Mouse (Mus musculus) brain, embryonic 18.5 days (tissue): ENCODE measurements around the gene Ampd3.

Source experiments
- DNase-seq: peaks from one replicate; pipeline ENCODE4 v3.0.0-alpha.2; 2012; ENCODE audit warnings: low read depth, low spot score

The Ampd3 gene

DNA sequence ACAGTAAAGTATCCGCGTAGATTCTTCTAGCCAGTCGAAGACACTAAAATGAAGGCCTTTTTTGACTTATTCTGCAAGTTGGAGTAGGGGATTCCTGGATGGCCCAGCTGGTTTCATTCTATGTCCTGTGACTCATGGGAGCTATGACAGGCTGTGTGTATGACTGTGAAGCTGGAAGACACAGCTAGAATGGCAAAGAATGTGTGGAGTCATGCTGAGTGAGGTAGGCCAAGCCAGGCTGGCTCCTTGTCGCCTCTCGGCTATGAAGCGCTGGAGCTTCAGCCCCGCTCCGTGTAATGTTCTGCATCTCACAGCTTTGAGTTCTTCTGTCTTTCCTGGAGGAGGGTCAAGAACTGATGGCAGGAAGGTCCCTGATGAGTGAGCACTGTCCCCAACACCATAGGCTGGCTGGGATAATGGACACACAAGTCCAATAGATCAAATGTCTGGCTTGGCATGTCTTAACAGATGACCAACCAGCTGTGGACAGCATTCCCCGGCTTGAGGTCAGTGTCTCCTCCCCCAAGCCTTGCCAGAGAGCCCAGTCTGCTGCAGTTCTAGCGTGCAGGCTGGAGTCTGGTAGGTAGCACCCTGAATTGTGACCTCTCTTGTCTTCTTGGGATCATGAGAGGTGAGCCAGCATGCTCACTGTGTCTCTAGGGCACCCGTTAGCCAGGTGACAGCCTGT, 29.9 kb downstream of the Ampd3 start:
- no peak for DNase-seq

DNA sequence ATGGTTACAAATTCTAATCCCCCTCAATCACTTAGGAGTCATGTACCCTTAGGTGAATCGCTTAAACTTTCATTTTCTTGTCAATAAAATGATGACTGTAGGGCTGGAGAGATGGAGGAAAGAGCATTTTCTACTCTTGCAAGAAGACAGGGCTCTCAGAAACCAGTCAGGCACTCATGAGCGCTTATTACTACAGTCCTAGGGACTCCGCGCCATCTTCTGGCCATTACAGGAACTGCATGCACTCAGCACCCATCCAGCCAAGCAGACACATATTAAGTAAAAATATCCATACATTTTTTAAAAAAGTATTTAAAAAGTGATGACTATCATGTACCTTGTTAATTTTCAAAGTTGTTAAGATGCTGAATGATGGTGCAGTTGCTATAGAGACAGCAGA, 33.0 kb downstream of the Ampd3 start:
- peak; percentile 59 for DNase-seq

DNA sequence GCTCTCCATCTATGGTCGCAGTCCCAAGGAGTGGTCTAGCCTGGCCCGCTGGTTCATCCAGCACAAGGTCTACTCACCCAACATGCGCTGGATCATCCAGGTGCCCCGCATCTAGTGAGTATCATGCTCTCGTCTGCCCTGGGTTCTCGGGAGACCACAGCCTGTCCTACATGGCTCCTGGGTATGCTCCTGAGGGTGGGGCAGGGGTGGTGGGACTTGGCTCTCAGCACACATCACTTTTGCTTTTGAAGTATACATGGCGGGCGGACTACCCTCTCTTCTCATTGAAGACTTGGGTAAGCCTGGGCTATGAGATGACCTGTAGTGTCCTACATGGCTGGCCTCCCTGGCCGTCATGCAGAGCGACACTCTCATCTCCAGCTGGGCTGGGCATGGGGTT, 35.1 kb downstream of the Ampd3 start:
- DNase-seq = no peak

DNA sequence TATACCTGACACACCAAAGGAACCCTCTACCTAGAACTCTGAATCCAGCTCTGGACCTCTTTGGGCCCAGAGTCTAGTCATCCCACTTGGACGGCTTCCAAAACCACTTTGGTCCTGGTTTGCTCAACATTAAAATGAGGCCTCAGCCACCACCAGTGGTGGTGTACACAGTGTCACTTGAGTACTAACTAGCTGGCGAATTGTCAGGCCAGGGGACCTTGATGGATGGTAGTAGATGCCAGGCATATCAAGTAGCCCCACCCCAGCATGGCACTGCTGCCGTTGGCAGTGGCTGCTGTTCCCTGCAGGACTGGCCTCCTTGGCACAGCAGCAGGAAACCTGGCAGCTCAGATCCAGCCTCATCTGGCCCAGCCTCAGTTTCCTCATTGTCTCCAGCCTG, 36.3 kb downstream of the Ampd3 start:
- DNase-seq = no peak

DNA sequence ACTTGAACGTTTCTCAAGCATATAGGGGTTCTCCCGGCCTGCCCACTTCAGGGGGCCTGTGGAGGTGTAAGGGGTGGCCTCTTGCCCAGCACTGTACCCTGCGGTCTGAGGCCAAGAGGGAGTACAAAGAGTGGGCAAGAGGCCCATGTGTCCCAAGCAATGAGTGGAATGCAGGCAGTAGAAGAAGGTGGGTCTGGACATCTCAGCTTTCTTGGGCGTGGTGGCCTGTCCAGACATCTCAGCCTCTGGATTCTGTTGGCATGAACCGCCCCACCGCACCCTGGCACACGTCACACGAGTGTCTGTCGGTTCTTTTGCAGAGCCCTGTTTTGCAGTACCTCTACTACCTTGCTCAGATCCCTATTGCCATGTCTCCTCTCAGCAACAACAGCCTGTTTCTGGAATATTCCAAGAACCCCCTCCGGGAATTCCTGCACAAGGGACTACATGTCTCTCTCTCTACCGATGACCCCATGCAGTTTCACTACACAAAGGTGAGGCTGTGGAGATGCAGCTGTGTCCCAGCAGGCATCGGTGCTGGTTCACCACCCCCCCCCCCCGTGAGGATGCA, 39.5 kb downstream of the Ampd3 start:
- no peak for DNase-seq

DNA sequence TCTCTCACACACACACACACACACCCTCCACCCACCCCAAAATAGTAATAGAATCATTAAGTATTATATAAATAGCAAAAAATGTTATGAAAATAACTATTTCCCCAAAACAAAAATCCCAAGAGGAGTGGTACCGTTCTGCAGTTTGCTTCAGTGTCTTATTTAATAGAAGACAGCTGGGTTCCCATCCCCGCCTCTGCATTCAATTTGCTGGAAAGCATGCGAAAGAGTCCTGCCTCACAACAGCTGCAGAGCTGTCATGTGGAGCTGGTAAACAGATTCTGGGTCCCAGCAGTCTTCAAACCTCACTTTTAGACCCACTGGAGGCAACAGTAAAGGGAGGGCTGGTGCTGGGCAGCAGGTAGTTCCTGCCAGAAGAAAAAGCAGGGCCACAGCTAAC, 41.0 kb downstream of the Ampd3 start:
- no peak for DNase-seq

DNA sequence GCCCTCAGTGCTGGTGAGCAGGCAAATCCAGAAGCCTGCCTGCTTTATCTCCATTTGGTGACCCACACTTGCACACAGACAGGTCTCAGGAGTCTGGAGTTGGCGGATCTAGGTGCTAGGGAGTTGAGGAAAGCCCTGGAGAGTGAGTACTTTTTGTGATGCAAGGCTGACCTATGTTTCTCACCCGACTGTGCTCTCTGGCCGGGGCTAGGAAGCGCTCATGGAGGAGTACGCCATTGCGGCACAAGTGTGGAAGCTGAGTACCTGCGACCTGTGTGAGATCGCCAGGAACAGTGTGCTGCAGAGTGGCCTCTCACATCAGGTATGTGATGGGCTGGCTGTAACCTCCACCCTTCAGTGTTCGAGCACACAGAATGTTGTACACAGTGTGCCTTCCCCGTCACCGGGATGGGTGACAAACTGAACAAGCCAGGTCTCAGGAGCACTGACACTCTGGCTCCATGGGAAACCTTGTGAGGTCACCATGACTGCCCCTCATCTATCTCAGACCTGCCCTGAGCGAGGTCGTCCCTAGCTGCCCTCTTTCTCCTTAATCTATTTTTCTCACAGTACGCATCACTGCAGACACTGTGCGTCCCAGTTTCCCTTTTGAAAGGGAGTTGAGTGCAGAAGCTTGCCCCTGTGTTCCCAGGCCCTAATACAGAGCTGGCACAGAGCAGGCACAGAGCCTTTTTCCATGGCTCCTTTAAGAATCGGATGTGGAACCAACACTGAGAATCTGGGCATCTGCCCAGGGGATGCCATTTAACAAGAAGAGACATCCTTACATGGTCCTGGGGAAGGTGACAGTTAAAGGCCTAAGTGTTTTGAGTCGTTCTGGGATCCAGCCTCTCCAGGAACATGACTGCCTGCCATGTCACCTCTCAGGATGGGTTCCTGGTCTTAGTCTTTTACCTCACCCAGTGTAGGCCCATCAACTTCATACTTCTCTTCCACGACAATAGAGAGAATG, 41.9 kb downstream of the Ampd3 start:
- no peak for DNase-seq

DNA sequence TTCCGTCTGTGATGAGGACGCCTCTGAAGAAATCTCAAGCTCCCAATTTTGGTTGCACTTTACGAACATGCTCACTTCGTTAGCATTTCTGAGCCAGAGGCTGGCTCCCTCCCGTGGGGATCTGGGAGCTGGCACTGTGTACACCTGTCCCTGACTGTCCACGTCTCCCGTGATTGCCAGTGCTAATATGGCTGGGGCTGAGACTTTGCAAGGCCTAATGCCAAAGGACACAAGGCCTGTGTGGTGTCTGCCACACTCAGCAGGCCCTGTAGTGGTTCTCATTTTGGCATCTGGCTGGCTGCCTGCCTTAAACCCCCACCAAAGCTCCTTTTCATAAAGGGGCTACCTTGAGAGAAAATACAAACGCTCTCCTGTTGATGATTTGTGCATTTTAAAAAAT, 43.0 kb downstream of the Ampd3 start:
- DNase-seq = no peak

DNA sequence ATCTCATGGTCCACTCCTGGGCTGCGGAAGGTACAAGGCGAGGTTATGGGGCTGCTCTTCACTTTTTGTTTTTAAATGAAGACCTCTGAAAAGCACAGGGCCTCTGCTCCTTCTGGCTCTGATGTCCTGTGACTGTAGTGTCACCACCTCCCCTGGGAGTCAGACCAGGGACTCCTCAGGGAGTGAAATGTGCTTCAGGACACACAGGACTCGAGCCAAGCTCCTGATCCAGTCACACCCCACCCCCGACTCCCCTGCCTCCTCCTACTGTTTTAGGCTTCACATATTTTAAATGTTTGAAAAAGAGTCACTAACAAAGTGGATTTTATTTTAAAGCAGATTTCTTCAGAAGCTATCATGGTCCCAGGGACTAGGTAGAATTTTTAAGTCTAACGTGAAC, 43.5 kb downstream of the Ampd3 start:
- no peak for DNase-seq

DNA sequence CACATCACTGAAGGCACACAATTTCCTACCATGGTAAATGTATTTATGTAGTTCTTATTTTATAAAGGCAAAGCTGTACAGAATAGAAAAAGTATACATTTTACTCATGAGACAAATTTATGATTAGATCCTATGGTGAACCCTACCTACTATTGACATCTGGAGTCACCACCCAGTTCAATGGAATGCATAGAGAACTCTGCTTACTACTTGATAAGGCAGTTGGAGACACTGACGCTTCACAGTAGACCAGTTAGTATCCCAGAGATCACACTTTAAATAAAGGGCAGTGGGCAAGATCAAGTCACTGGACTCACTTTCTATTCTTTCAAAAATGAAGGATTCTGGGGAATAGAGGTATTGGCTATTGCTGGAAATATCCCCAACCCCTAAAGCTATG, 46.0 kb downstream of the Ampd3 start:
- no peak for DNase-seq

DNA sequence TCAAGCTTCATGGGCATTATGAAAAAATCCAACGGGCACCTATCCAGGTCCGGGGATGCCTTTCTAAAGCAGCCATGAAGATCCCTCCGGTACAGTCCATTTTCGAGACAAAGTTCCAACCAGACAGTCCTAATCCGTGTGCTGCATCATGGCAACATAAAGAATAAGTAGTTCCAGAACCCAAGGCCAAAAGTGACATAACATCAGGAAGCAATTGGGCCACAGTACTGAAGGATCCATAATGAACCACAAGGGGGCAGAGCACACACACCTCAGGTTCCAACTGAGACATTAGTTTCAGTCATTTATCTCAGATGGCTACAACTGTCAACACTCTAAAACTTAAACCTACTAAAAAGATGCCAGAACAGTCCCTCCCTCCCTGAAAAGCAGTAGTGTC, 48.0 kb downstream of the Ampd3 start:
- DNase-seq = no peak

DNA sequence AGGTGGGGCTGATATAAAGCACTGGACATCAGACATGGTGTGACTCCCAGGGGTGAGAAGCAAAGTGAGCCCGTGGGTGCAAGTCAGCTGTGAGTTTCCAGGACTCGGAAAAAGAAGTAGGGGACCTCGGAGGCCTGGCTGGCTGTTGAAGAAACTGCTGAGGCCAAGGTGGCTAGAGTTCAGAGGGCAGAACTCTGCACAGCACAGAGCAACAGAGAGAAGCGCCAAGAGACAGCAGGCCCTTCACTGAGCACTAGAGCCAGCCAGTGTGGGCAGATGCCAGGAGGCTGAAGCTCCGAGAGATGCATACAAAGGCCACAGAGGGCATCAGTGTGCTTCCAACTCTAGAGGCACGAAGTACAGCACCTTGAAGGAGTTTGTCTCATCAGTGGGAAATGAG, 50.2 kb downstream of the Ampd3 start:
- DNase-seq = no peak

DNA sequence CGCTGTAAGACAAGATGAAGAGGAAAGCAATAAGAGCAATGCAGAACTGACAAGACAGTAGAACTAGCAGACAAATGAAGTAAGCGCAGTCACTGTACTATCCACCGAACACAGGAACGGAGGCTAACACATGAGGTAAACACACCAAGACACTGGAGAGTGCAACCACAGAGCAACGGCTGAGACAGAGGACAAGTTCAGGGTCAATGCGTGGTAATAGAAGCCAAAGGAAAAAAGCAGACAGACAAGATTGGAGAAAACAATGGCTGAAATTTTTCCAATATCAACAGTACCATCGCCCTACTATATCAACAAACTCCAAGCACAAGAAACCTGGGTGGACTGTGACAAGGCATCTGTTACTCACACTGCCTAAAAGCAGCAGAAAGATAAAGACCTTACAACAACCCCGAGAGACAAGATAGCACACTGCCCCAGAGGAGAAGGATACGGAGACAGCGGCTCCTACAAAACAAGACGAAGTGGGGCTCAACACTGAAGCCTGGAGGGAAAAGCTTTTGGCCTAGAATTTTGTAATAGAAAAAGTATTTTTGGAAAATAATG, 50.9 kb downstream of the Ampd3 start:
- DNase-seq = no peak

DNA sequence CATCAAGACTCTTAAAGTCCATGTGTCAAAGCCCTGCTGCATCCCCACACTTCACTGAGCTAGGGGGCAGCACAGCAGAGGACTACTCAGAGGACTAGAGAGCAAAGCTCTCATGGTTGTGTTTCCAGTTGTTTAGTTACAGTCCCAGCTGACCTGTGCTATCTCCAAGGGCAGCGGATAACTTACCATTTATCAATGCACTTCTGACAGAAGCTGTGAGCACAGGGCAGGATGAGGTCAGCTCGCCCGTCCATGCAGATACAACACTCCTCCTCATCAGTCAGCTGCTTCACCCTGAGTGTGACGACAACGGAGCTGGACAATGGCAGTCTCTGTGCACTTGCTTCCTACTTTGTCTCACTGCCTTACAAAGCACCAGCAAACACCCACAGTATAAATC, 53.1 kb downstream of the Ampd3 start:
- DNase-seq = no peak

DNA sequence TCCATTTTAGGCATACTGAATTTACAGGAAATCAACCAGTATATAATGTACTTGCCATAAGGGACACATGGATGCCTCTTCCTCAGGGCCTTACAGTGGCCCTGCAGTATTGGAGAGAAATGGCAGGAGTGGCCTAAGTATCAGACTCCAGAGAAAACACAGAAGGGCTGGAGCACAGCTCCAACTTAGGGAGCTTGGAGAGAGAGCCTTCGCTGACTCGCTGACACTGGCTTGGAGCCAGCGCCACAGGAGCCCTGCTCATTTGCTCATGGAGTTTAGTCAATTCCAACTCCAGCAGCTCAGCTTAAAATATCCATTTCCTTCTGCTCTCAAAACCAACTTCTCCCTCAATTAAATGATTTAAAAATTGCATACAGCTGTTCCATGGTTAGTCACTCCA, 53.6 kb downstream of the Ampd3 start:
- DNase-seq = no peak

DNA sequence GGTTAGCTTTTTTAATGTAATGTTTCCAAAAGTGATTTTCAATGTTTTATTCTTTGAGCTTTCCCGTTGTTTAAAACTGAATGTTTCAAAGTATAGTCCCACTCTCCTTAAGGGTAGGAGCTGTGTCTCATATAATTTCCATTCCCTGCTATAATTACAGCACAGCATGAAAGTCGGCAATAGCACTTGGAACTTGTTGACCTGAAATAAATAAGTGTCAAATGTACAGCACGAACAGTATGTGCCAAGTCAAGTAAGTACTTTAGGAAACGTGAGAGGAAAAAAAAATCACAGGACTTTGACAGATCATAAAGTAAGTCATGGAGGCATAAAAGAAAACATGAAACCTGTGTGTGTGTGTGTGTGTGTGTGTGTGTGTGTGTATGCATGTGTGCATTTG, 54.0 kb downstream of the Ampd3 start:
- DNase-seq = no peak

DNA sequence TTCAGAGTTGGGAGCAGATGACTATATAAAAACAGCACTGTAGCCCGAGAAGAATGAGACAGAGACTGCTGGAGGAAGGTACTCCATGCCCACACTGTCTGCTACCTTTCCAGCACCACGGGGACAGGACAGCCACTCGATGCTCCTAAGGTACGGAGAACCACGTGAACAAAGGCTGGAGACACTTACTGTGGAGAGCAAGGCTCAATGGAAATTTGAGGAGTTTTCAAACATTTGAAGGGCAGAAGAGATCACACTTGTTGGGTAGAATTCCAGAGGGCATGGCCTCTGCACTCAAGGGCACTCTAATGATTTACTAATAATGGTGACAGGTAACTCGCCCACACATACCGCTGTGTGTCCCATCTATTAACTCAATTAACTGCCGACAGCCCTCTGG, 55.1 kb downstream of the Ampd3 start:
- no peak for DNase-seq

DNA sequence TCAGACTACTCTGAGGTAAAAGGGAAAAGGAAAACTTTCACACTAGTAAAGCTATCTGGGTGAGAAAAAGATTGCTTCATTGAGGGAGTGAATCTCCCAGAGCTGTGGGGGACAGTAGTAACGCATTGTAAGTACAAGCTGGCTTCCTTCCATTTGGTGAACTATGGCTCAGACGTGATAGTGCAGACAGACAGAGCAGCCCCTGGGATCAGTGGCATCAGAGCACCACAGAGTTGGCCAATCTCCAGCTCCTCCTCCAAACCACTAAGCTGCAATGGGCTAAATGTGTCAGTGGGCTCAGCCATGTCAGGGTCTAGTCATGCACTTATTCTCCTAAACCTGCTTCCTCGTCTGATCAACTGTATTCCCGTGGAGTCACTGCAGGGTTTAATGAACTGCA, 55.6 kb downstream of the Ampd3 start:
- no peak for DNase-seq

DNA sequence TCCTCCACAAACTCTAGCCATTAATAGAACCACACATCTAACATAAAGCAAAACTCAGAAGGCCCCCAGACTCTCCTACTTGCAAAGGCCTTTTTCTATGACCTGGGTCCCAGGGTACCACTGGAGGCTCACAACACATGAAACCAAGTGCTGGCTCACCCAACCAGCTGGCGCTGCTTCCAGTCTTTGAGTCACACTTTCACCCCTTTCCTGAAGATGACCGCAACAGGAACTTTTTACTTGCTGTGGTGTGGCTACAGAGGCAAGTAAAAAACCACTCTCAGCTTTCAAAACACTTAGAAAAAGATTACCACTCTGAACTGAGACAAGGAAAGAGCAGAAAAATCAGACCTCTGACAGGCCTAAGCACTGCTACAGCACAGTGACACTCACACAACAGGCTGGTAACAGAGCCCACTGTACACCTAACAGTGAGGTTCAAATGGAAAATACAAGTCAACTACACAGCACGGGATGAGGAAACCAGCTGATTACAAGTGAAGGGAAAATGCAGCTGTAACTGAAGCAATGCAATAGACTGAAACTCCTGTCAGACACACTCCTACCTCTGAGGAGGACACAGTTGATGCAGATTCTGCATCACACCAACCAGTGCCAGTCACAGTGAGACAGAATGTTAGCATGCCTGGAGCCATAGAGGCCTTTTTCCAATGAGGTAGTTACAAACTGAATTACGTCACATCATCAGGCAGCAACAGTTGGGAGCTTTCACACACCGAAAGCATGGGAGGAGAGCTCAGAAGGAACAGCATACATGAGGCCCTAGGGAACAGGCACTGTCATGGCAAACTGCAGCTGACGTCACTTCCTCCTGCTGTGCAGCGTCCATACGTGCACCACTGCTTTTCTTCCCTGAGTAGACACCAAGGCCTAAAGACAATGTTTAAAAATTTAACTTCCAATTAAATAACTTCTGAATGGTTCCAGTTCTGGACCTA, 56.3 kb downstream of the Ampd3 start:
- no peak for DNase-seq

DNA sequence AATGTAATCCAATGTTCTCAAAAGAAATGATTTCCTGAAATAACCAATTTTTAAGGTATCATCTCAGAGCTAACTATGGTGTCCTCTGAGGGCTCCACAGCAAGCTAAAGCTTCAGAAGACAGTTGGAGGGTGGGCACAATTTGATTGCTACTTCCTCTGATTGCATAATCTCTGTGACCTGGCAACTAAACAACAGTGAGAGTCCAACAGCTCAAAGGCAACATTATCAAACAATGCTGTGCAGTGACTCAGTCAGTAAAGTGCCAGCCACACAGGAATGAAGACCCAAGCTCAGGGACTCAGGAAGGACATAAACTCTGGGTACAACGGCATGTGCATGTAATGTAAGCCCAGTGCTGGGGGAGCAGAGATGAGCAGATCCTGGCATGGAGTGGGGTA, 65.0 kb downstream of the Ampd3 start:
- DNase-seq = no peak

DNA sequence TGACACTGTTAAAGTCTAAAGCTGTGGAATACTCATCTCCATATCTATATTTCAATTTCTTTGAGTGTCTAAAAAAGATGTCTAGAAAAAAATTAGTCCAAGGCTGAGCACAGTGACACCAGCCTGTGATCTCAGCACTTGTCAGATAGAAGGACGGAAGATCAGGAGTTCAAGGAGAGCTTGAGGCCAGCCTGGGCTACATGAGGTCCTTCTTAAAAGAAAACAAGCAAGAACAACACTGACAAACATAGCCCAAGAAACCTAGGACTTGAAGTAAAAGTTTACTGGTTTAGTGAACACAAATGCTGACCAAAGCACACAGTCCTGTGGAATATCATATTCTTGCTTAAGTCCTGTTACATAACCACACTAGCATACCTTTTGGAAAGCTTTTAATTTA, 66.0 kb downstream of the Ampd3 start:
- DNase-seq = no peak
